Mouse (Mus musculus) lung, postnatal 14 days (tissue): Measurements from ENCODE around the gene Ascc3.
A peak's percentile ranks its signal among the peaks of the same experiment; 100 is the strongest.

Source experiments
- DNase-seq: peaks from one replicate; pipeline ENCODE4 v3.0.0; 2021

Ascc3 gene

DNA sequence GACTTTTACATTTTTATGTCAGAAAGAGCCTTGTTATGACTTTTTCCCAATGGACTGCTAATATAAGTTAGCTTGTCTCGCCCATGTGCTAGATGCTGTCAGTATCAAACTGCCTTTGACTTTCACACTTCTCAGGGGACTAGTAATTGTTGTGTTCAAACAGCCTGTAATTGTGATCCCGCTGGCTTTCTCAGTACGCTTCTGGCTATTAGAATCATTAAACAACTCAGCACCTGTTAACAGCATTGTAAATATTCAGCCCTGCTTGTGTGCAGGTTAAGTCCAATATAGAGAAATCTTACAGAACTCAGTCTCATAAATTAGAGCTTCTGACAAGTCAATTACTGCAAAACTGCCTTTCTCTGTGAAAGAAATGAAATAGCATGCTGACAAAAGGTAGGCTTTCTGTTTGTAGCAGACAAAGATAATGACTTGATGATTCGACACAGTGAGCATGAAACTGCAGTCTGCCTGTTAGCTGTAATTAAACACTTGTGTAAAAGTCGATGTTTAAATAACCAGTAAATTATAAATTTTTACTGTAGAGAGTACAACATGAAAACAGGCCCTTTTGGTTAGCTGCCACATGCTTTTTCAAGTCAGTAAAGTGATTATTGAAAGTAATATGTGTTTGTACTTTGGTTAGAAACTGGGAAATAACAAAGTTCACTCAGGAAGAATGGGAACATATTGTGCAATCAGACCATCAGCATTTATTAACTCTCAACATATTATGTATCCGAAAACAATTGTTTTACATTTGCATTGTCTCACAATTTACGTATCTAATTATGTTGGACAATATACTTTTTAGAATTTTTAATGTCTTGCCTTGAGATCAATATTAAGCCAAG, 171.2 kb downstream of the Ascc3 start:
- DNase-seq, result no peak

DNA sequence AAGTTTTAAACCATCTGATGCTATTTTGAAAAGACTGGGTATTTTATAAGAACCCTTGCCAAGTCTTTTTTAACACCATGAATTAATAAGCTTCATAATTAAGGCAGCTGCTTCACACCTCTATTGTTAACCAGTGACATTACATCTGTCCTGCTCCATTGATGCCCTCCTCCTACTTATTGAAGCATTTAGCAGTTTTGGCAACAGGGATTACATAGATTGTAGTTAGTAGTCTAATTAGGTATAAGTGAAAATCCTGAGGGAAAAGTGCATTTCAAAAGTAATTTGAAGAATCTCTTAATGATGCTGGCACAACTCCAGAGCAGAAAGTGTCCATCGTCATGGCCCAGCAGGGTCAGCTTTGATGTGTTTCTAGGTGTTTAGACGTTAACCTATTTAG, 180.3 kb downstream of the Ascc3 start:
- DNase-seq, result no peak

GRCm38 (mm10) chr10:50773846-50774245, 181.4 kb downstream of the Ascc3 start:
- DNase-seq, result no peak

DNA sequence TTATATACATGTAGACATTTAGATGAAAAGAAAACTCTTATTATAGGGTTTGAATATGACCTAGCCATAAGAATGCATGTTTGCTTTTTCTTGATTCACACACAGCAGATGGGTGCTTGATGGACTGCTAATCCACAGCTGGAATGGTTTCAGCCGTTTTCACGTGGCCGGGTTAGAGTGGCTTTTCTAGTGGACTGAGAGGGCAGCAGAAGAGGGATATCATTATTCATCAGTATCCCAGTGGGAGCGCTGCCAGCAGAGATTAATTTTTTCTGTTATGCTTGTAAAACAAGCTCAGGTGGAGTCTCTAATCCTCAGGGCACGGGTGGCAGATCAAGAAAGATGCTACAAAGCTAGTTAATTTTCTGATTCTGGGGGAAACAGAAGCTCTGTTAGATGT, 200.4 kb downstream of the Ascc3 start:
- no peak for DNase-seq

- DNase-seq, result no peak
Measured at GRCm38 (mm10) chr10:50801594-50801993, 209.1 kb downstream of the Ascc3 start.

DNA sequence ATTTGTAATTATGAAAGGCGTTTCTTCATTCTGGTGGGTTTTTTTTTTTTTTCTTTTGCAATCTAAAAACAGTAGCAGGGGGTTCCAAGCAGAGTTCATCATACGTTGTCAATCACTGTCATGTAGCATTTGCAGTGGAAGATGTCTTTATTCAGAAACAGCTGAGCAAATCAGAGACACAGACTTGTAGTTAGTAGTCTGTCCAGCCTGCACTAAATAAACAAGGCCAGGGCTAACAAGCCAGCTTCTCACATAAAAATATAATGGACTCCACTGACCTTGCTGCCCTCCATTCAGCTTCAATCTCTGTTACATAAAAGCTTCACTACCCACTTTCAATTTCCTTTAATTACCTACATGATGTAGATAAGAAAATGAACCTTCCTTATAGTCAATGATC, 209.9 kb downstream of the Ascc3 start:
- no peak for DNase-seq

DNA sequence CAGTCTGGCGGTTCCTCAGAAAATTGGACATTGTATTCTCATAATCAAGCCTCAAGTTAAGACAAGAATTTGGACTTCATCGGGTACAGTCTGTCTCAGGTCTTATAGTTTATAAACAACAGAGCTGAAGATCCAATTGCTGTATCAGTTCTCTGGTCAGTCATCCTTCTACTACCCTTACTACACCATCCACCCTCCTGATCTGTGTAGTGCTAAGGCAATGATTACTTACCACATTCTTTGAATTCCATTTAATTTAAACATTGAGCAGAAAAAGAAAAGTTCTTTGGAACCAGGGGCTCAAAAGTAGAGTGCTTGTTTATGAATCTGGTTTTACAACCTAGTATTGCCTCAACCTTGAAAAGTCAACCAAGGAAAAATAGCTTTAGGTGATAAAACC, 213.7 kb downstream of the Ascc3 start:
- no peak for DNase-seq

DNA sequence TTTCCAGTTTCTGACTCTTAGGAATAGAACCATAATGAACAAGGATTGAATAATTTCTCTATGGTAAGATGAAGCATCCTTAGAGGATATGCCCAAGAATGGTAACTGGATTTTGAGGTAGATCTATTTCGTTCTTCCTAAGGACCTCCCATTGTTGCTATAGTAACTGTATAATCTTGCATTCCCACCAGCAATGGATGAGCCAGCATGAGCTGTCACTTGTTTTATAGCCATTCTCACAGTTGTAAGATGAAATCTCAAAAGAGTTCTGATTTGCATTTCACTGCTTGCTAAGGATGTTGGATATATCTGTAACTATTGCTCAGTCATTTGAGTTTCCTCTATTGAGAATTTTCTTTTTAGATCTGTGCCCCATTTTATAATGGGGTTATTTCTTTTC, 229.9 kb downstream of the Ascc3 start:
- no peak for DNase-seq

- no peak for DNase-seq
Measured at GRCm38 (mm10) chr10:50826829-50827228, 234.4 kb downstream of the Ascc3 start.

DNA sequence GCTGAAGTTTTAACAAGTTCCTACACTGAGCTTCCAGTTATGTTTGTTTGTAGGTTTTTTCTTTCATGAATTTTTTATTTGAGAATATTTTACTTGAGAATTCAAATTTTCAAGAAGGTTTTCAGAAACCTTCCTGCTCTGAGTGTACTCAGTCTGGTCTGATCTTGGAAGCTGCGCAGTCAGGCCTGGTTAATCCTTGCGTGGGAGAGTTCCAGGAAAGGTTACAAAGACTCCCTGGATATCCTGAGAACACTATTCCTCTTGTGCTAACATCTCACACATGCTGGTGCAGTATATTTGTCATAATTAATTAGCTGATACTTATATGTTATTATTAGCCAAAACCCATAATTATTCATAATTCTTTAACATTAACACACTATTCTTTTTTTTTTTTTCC, 242.1 kb downstream of the Ascc3 start:
- DNase-seq, result no peak

DNA sequence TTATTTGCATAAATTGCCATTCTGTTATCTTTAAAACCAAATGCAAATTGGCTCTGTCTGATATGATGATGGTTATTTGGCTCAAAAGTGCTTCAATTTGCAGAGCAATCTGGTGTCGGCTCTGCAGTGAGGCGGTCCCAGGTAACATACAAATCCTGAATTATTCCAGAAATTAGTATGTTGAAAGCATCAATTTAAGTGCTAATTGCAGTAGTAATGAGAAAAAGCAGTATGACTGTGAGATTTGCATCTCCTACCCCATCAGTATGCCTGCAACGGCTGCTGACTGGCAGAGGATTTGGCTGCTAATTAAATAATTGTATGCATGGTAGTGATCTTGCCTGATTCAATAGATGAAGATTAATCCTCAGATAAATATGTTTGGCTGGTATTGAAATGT, 250.9 kb downstream of the Ascc3 start:
- no peak for DNase-seq

GRCm38 (mm10) chr10:50868202-50868601, 275.7 kb downstream of the Ascc3 start:
- DNase-seq, result no peak

GRCm38 (mm10) chr10:50876952-50877351, 284.5 kb downstream of the Ascc3 start:
- DNase-seq, result no peak

- DNase-seq, result no peak
Measured at GRCm38 (mm10) chr10:50881476-50882069, 289.1 kb downstream of the Ascc3 start.

DNA sequence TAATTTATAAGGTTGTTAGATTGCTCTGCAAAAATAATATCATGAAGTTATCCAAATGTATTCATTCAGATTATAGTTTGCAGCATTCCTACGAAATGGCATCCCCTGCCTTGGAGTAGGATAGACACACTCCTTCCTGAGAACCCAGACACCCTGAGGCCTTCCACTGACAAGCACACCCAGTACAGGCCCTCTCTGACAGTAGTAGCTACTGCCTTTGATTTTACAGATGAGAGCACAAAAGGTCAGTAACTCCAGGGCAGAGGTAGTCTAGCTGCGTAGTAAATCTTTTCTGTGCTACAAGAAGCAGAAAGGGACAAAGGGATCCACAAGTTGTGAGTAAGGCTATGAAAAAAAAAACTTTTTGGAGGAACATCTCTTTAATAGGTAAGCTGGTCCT, 289.9 kb downstream of the Ascc3 start:
- DNase-seq, result no peak

- no peak for DNase-seq
Measured at GRCm38 (mm10) chr10:50886305-50886704, 293.8 kb downstream of the Ascc3 start.

- DNase-seq, result no peak
Measured at GRCm38 (mm10) chr10:50890621-50891020, 298.2 kb downstream of the Ascc3 start.

DNA sequence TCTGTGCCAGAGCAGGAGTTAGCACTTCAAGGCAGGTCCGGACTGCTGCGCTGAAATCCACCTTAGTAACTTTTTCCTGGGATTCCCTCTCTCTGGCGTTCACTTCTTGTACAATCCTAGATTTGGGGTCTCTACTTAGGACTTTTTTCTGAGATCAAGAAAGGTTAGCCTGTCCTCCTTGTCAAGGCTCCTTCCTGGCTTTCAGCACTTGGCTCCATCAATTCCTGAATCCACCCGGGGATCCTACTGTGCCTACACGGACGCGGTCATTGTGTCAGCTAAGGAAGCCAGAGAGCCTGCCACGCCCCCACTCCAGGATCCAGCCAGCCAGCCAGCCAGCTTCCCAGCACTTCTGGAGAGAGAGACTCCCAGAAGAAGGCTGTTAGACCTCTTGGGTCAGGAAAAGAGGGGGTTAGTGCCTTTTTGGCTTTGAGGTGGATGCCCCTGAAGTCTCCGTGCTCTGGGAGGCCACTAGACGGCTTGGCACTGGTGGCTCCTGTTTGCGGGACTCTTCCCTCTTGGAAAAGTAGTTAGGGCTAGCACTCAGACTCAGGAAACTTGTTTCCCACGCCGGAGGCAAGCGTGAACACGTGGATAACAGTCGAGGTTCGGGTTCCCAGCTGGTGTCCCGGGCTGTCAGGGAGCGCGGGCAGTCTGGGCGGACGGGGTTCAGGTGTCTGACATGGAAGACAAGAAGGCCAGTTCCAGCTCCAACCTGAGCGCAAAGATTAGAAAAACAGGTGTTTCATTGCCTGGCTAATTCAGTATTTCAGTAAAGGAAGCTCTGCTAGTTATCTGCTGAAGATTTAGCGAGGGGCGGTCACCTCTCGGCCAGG, 299.6 kb downstream of the Ascc3 start:
- DNase-seq, result no peak

DNA sequence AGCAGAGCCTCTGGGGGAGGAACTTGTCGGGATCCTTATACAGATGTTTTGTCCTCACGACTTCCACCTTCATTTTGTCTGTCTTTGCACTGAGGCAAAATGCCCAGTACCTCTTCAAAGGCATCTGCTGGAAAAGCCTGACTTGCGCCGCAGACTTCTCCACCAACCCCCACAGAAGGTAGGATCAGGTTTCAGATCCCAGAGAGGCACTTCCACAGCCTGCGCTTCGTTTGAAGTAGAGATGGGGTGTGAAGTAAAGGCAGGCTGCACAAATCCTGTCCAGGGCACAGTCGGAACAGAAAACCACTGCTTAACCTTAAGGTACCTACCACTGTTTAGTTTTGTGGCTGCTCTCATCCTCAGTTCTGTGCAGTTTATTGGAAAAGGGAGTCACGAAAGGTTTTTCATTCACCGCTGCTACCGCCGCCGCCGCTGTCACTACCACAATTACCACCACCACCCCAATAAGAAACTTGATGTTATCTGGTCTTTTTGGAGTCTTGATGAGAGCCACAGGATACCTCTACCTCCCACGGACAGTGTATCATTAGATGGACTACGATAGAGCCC, 300.4 kb downstream of the Ascc3 start:
- DNase-seq, result no peak

DNA sequence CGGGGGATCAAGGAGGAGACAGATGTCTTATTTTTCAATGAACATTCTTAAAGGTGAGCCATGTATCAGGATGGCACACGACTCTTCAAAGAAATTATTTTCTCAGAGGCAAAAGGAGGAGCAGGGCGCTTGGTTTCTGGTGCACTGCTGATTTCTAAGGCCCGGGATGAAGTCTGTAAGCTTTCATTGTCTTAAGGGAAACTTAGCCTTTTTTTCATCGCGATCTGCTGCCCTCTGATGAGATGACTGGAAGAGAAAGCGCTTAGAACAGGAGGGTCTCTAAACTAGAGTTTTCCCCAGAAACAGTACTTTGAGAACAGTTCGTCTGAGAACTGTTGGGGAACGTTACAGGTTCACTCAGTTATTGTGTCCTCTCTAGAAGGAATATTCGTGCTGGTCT, 301.1 kb downstream of the Ascc3 start:
- no peak for DNase-seq

GRCm38 (mm10) chr10:50894170-50894991, 301.9 kb downstream of the Ascc3 start, which contains the start of gene Sim1:
Gene Sim1 (plus strand): TSS chr10:50894754.
- peak; percentile 57 for DNase-seq

DNA sequence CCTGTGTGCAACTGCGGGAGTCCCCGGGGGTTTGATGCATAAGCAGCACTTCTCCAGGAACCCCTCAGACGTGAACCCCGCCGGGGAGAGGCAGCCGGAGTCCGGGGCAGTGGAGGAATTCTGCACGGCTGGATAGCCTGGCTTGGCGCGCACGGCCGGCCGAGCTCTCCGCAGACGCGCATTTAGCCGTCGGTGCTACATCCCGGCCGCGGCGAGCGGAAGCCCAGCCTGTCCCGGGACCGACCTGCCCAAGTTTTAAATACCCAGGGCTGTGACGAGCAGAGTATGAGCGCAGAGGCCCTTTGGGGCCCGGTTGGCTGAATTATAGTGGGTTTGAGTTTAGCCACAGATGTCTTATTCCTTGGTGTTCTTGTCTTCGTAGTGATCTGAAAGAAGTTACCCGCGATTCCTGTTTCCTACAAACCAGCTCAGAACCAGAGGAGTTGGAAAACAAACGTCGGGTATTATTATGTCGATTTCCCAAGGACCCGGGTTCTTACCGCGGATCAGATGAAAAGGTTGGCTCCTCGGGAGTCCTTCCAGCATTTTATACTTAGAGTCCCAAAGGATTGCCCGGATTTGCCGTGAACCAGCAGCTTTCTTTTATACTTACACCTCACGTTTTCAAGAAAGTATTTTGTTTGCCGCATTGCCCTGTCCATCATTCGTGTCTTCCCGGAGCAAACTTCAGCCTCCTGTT, 302.8 kb downstream of the Ascc3 start:
- DNase-seq, result no peak
